Mouse (Mus musculus): ENCODE results near the gene Dhx38. TPM values are rescaled to one million over a fixed set of nuclear protein-coding genes. Genes with fewer than 3 reads are reported as not detected.
A peak's percentile ranks its signal among the peaks of the same experiment; 100 is the strongest.

Gene Dhx38
- 17.9 and 18.5 TPM in 2 replicates for polyA plus RNA-seq (2015; fragmentation: Nextera tagmentation; extraction: Ambion mirVana)

DNA sequence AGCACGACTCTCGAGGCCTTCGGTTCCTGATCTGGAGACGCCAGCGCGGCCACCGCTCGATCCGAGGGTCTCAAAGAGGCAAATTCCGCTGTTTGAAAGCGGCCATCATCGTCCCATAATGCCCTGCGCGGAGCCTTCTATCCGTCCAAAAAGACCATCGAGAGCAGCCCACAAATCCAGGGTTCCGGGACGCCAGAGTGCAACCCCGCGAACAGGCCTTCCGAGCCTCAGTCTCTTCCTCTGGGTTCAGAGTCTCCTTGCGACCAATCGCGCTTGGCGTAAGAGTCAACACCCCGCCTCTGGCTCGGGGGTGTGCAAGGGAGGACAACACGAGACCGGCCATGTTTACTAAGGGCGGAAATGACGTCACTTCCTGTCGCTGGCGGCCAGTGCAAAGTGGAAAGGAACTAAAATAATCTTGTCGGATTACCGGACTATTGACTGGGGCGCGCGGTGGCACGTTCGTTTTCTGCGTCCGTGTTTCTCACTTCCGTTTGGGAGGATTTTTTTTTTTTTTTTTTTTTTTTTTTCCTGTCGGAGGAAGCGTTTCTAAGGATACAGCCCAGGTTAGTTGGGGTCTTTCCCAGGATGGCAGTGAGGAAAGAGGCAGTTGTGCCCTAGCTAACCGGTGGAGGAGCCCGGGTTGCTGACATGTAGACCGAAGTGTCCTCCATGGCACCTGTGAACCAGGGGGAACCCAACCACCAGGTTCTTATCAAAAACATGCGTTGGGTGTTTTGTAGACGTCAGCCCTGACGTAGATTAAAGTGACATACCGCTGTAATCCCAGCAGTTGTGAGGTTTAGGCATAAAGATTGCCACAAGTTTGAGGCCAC is at the start of gene Dhx38, which contains the start of gene Txnl4b:
TSS of gene Dhx38 (minus strand) at position 364 of the 836 bp plus-strand sequence.
TSS of gene Txnl4b (plus strand) at position 395 of the 836 bp plus-strand sequence.
- ATAC-seq, result peak; percentile 99
- H3K4me1 ChIP-seq (ENCODE audit: control insufficient read depth, insufficient read depth, low read length), result peaks cover 15% of the 10 kb centered on the region
- no peaks in the 10 kb centered on the region for H3K27me3 ChIP-seq (ENCODE audit: control insufficient read depth, insufficient read depth, low read depth, low read length)
- WGBS, result under 1% methylated on average over 52 of the region's 52 CpGs
- H3K9me3 ChIP-seq (replicated peaks; ENCODE audit: control insufficient read depth, low read length, poor library complexity, severe bottlenecking), result no peaks in the 10 kb centered on the region
- peaks cover 12% of the 10 kb centered on the region for H3K36me3 ChIP-seq (ENCODE audit: control insufficient read depth, insufficient read depth, low read length)
- peak within 1 kb of the TSS; percentile 87 for H3K27ac ChIP-seq (ENCODE audit: low read length)
- H3K4me2 ChIP-seq (ENCODE audit: low read length), result peak within 1 kb of the TSS; percentile 91
- H3K9ac ChIP-seq (ENCODE audit: low read depth, low read length), result peak within 1 kb of the TSS; percentile 81
- peak within 1 kb of the TSS; percentile 73 for H3K4me3 ChIP-seq (ENCODE audit: low read depth, low read length)

DNA sequence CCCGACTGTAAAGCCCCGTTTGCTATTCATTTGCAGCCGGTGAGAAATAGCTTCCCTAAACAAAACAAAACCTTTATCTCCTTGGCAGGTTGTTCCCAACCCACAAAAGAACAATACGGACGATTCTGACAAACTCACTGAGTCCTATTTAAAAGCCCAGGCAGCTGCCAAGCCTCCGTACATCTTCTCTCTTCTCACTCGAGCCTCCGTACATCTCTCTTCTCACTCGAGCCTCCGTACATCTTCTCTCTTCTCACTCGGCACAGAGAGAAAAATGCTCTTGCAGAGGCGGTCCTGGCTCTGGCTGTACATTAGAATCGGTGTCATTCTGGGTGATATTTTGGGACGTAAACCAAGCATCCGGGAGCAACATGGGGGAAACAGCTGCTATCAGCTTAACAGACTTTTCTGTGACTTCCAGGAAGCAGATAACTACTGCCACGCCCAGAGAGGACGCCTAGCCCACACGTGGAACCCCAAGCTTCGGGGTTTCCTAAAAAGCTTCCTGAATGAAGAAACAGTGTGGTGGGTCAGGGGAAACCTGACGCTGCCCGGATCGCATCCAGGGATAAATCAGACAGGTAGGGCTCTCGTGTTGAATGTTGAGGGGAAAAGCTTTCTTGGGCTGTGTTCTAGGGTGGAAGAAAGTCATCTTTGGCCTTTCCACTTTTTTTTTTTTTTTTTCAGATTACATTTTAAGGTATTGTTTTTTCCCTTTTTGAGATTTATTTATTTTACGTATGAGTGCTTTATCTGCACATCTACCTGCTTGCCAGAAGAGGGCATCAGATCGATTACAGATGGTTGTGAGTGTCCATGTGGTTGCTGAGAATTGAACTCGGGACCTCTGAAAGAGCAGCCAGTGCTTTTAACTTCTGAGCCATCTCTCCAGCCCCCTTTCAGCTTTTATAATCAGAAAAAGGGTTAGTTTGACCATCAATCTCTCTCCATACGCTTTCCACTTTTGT is 48.9 kb upstream of the Dhx38 start, which contains the start of gene Pkd1l3:
TSS of gene Pkd1l3 (plus strand) at position 275 of the 968 bp plus-strand sequence.
- Histone ChIP-seq H3K36me3 (ENCODE audit: control insufficient read depth, insufficient read depth, low read length) (no peaks in the 10 kb centered on the region), H3K9me3 (replicated peaks; ENCODE audit: control insufficient read depth, low read length, poor library complexity, severe bottlenecking) (no peaks in the 10 kb centered on the region), H3K4me1 (ENCODE audit: control insufficient read depth, insufficient read depth, low read length) (no peaks in the 10 kb centered on the region; the same call in 1 of the 2 replicates), H3K27me3 (ENCODE audit: control insufficient read depth, insufficient read depth, low read depth, low read length) (no peaks in the 10 kb centered on the region), H3K9ac (ENCODE audit: low read depth, low read length) (no peak within 1 kb of the TSS), H3K27ac (ENCODE audit: low read length) (no peak within 1 kb of the TSS), H3K4me3 (ENCODE audit: low read depth, low read length) (no peak within 1 kb of the TSS), H3K4me2 (ENCODE audit: low read length) (peak within 1 kb of the TSS; percentile 4; the same call in 1 of the 2 replicates)
- 62% methylated on average over 27 of the region's 27 CpGs for WGBS
- ATAC-seq, result no peak

DNA sequence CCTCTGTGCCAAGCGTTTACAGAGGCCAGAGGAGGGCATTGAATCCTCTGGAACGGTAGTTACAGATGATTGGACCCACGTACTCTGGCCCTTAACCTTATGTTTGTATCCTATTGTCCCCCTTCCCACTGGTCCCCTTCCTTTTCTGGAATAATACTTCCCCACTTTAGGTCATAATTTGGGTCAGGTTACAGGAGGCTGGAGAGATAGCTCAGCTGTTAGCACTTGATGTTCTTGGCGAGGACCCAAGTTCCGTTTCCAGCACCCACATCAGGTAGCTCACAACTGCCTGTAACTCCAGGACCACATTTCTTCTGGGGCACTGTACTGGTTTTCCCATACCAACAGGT is 43.5 kb upstream of the Dhx38 start:
- peaks cover 12% of the 10 kb centered on the region for H3K4me1 ChIP-seq (ENCODE audit: control insufficient read depth, insufficient read depth, low read length)
- peak overlapping the region; percentile 92 for H3K27ac ChIP-seq (ENCODE audit: low read length)
- WGBS, result 20% methylated on average over 5 of the region's 5 CpGs
- H3K4me2 ChIP-seq (ENCODE audit: low read length), result peak overlapping the region; percentile 63
- H3K9me3 ChIP-seq (replicated peaks; ENCODE audit: control insufficient read depth, low read length, poor library complexity, severe bottlenecking), result no peaks in the 10 kb centered on the region
- H3K9ac ChIP-seq (ENCODE audit: low read depth, low read length), result peak overlapping the region; percentile 73; the same call in 1 of the 2 replicates
- no peak for ATAC-seq
- H3K36me3 ChIP-seq (ENCODE audit: control insufficient read depth, insufficient read depth, low read length), result no peaks in the 10 kb centered on the region
- peak overlapping the region; percentile 49 for H3K4me3 ChIP-seq (ENCODE audit: low read depth, low read length)
- H3K27me3 ChIP-seq (ENCODE audit: control insufficient read depth, insufficient read depth, low read depth, low read length), result no peaks in the 10 kb centered on the region

DNA sequence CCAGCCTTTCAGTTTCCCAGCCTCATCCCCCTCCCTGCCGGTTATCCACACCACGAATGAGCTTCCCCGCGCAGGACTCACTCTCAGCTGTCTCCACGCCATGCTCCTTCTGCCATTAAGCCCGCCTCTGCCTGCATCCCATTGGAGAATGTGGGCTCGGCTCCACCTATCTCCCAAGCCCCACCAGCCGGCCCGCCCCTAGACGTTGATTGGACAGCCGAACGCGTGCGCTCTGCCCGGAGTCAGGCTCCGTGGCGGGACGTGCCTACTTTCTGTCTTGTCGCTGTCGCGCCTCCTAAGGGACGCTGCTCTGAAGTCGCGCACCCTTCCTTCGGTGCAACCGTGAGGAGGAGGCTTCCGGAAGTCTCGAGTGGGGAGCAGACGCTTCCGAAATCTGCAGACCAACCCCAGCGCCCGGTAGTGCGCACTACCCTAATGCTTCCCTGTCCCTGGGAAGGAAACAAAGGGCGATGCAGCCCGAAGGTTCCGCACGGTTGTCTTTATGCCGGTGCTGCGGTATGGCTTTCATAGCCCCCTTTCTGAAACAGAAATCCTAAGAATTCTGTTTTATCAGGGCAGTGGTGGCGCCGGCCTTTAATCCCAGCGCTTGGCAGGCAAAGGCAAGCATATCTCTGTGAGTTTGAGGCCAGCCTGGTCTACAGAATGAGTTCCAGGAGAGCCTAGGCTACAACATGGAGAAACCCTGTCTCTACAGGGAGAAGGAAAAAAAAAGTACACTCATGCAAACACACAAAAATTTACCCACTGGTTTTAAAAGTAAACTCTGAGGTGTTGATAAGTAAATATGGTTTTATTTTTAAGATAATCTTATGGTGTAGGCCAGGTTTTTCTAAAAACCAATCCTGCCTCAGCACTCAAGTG is 42.9 kb upstream of the Dhx38 start, which contains the start of gene Dhodh:
TSS of gene Dhodh (minus strand) at position 403 of the 882 bp plus-strand sequence.
- WGBS, result under 1% methylated on average over 42 of the region's 42 CpGs
- no peaks in the 10 kb centered on the region for H3K9me3 ChIP-seq (replicated peaks; ENCODE audit: control insufficient read depth, low read length, poor library complexity, severe bottlenecking)
- H3K4me2 ChIP-seq (ENCODE audit: low read length), result peak within 1 kb of the TSS; percentile 84
- peak within 1 kb of the TSS; percentile 92 for H3K27ac ChIP-seq (ENCODE audit: low read length)
- peak within 1 kb of the TSS; percentile 49 for H3K4me3 ChIP-seq (ENCODE audit: low read depth, low read length)
- H3K27me3 ChIP-seq (ENCODE audit: control insufficient read depth, insufficient read depth, low read depth, low read length), result no peaks in the 10 kb centered on the region
- ATAC-seq, result peak; percentile 100
- peaks cover 12% of the 10 kb centered on the region for H3K4me1 ChIP-seq (ENCODE audit: control insufficient read depth, insufficient read depth, low read length)
- H3K36me3 ChIP-seq (ENCODE audit: control insufficient read depth, insufficient read depth, low read length), result no peaks in the 10 kb centered on the region
- H3K9ac ChIP-seq (ENCODE audit: low read depth, low read length), result peak within 1 kb of the TSS; percentile 73

DNA sequence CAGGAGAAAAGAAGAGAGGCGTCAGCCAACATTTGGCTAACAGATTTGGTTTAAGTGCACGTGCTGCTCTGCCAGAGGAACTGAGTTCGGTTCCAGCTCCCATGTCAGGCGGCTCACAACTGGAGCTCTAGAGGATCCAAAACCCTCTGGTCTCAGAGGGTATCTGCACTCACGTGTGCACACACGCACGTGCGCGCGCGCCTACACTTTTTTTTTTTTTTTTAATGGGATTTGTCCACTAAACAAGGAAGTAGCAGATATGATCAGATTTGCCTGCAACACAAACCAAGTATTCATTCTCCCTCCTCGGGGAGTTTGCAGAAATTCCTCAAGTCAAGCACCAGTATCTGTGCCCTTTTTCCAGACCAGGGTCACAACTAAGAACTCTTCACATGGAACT is 42.0 kb upstream of the Dhx38 start:
- 7% methylated on average over 12 of the region's 12 CpGs for WGBS
- Histone ChIP-seq H3K27me3 (ENCODE audit: control insufficient read depth, insufficient read depth, low read depth, low read length) (no peaks in the 10 kb centered on the region), H3K4me1 (ENCODE audit: control insufficient read depth, insufficient read depth, low read length) (peaks cover 12% of the 10 kb centered on the region), H3K4me2 (ENCODE audit: low read length) (peak overlapping the region; percentile 84), H3K9me3 (replicated peaks; ENCODE audit: control insufficient read depth, low read length, poor library complexity, severe bottlenecking) (no peaks in the 10 kb centered on the region), H3K4me3 (ENCODE audit: low read depth, low read length) (peak overlapping the region; percentile 49), H3K9ac (ENCODE audit: low read depth, low read length) (peak overlapping the region; percentile 73), H3K36me3 (ENCODE audit: control insufficient read depth, insufficient read depth, low read length) (no peaks in the 10 kb centered on the region), H3K27ac (ENCODE audit: low read length) (peak overlapping the region; percentile 92)
- ATAC-seq, result no peak

DNA sequence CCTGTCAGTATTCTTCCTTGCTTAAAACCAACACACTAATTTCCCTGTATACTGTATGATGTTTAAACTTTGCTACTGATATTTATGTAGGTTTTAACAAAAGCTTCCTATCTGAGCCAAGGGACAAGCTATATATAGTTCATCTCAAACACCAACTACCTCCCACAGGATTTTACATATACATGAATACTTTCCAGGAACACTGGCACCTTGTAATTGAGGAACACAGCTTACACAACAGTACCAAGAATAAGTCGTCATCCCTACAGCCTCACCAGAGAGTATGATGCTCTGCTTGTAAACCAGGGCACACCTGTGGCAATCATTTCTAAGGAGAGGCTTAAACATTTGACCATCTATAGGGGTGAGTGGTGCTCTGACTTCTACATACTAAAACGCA is 41.1 kb upstream of the Dhx38 start:
- Histone ChIP-seq H3K9me3 (replicated peaks; ENCODE audit: control insufficient read depth, low read length, poor library complexity, severe bottlenecking) (no peaks in the 10 kb centered on the region), H3K4me2 (ENCODE audit: low read length) (no peak overlapping the region), H3K36me3 (ENCODE audit: control insufficient read depth, insufficient read depth, low read length) (peaks cover 2% of the 10 kb centered on the region), H3K27me3 (ENCODE audit: control insufficient read depth, insufficient read depth, low read depth, low read length) (no peaks in the 10 kb centered on the region), H3K4me3 (ENCODE audit: low read depth, low read length) (no peak overlapping the region), H3K4me1 (ENCODE audit: control insufficient read depth, insufficient read depth, low read length) (peaks cover 12% of the 10 kb centered on the region), H3K9ac (ENCODE audit: low read depth, low read length) (no peak overlapping the region), H3K27ac (ENCODE audit: low read length) (no peak overlapping the region)
- 88% methylated on average over 2 of the region's 2 CpGs for WGBS
- no peak for ATAC-seq

DNA sequence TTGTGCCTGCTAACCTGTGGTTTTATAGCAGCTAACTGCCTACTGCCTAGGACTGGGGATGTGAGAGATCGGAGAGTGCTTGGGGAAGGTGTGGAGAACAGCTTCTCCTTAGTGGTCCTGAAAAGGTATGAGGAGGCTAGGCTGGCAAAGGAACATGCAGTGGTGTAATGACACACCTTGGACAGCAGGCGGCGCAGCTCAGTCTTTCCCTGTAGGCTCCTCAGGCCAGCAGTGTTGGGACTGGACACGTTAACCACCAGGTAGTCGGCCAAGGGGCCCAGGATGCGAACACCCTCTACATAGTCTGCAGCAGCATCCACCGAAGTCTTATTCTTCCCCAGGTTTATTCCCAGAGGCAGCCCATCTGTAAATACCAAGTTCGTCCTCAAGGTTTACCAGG is 30.2 kb upstream of the Dhx38 start:
- H3K27me3 ChIP-seq (ENCODE audit: control insufficient read depth, insufficient read depth, low read depth, low read length), result no peaks in the 10 kb centered on the region
- no peak overlapping the region for H3K27ac ChIP-seq (ENCODE audit: low read length)
- WGBS, result 45% methylated on average over 8 of the region's 8 CpGs
- H3K9me3 ChIP-seq (replicated peaks; ENCODE audit: control insufficient read depth, low read length, poor library complexity, severe bottlenecking), result no peaks in the 10 kb centered on the region
- no peak overlapping the region for H3K9ac ChIP-seq (ENCODE audit: low read depth, low read length)
- H3K4me2 ChIP-seq (ENCODE audit: low read length), result no peak overlapping the region
- H3K4me1 ChIP-seq (ENCODE audit: control insufficient read depth, insufficient read depth, low read length), result no peaks in the 10 kb centered on the region
- H3K36me3 ChIP-seq (ENCODE audit: control insufficient read depth, insufficient read depth, low read length), result 0 out of 2 replicates have a peak, but pooled peaks cover 3% of the 10 kb centered on the region
- no peak for ATAC-seq
- H3K4me3 ChIP-seq (ENCODE audit: low read depth, low read length), result no peak overlapping the region
